Mouse (Mus musculus) CH12.LX (cell line): ENCODE results near the gene Cacna1i. TPM values are rescaled to one million over a fixed set of nuclear protein-coding genes. Genes with fewer than 3 reads are reported as not detected.

Experiments used
- DNase-seq: peaks from one replicate; pipeline ENCODE4 v3.0.0-alpha.2; 2013; ENCODE audit errors: extremely low read depth
- H3K27ac ChIP-seq: 2 replicates; pipeline ENCODE4 v1.5.1; 2012; ENCODE audit warnings: low read depth, mild to moderate bottlenecking, control low read depth, moderate library complexity; ENCODE audit not compliant: insufficient read depth
- H3K27me3 ChIP-seq: replicated peaks from 2 replicates; pipeline ENCODE3; 2012; ENCODE audit warnings: inconsistent platforms
- H3K36me3 ChIP-seq, 2 experiments: replicated peaks in 1 of 2; 2 replicates each; pipeline versions ENCODE3 to v1.6.1; 2012; ENCODE audit warnings: inconsistent platforms in 1 of 2, low read length in 1 of 2, mild to moderate bottlenecking in 1 of 2, mixed read lengths in 1 of 2, moderate library complexity in 1 of 2; ENCODE audit not compliant: control insufficient read depth in 1 of 2, insufficient read depth in 1 of 2
- H3K4me1 ChIP-seq, 2 experiments: 2 replicates each; pipeline ENCODE4 v1.6.1; 2012; ENCODE audit warnings: inconsistent platforms in 1 of 2, moderate library complexity in 1 of 2; ENCODE audit not compliant: insufficient read depth in 2 of 2, control insufficient read depth in 1 of 2
- H3K4me2 ChIP-seq: 2 replicates; pipeline ENCODE4 v1.6.1; 2012; ENCODE audit warnings: low read depth, mild to moderate bottlenecking, control low read depth; ENCODE audit not compliant: poor library complexity, insufficient read depth, severe bottlenecking
- H3K4me3 ChIP-seq, 3 experiments: fragments of 150-350 bp in 1 of 3; sonication (generic) in 1 of 3; replicated peaks in 1 of 3; 2 replicates each; pipeline versions ENCODE3 to v1.5.1; 2011 to 2012; ENCODE audit warnings: low read depth in 2 of 3, low read length in 2 of 3, mild to moderate bottlenecking in 2 of 3, moderate library complexity in 2 of 3, control low read depth in 1 of 3, improper control_type of control experiment in 1 of 3, inconsistent platforms in 1 of 3, mixed read lengths in 1 of 3; ENCODE audit not compliant: poor library complexity in 1 of 3
- H3K79me2 ChIP-seq: replicated peaks from 2 replicates; pipeline ENCODE4 v1.6.1; 2012; ENCODE audit warnings: mild to moderate bottlenecking, moderate library complexity; ENCODE audit not compliant: control insufficient read depth, poor library complexity, insufficient read depth, severe bottlenecking; ENCODE audit errors: extremely low read depth
- H3K9ac ChIP-seq: 2 replicates; pipeline ENCODE4 v1.6.1; 2012; ENCODE audit warnings: low read depth, mild to moderate bottlenecking, control low read depth, moderate library complexity; ENCODE audit not compliant: insufficient read depth
- H3K9me3 ChIP-seq: replicated peaks from 2 replicates; pipeline ENCODE3; 2012; ENCODE audit warnings: low read length, inconsistent platforms, mixed read lengths
- CHD1 ChIP-seq: IDR thresholded peaks from 2 replicates; pipeline ENCODE4 v1.6.1; 2012; ENCODE audit warnings: low read depth, low read length, improper control_type of control experiment, inconsistent platforms
- CTCF ChIP-seq, 2 experiments: IDR thresholded peaks in 1 of 2; conservative IDR thresholded peaks in 1 of 2; 2 replicates each; pipeline ENCODE4 v1.5.1; 2011 to 2012; ENCODE audit warnings: low read depth in 2 of 2, low read length in 2 of 2, improper control_type of control experiment in 1 of 2, inconsistent platforms in 1 of 2, mild to moderate bottlenecking in 1 of 2, moderate library complexity in 1 of 2
- ELF1 ChIP-seq: IDR thresholded peaks from 2 replicates; pipeline ENCODE4 v1.6.1; 2014; ENCODE audit warnings: low read depth, mild to moderate bottlenecking, inconsistent platforms, low read length, improper control_type of control experiment
- EP300 ChIP-seq: IDR thresholded peaks from 2 replicates; pipeline ENCODE4 v1.6.1; 2011; ENCODE audit warnings: low read length, improper control_type of control experiment
- ETS1 ChIP-seq: conservative IDR thresholded peaks from 2 replicates; pipeline ENCODE4 v1.6.1; 2012; ENCODE audit warnings: low read depth, mild to moderate bottlenecking, inconsistent platforms, low read length, improper control_type of control experiment, moderate library complexity
- IRF4 ChIP-seq: IDR thresholded peaks from 2 replicates; pipeline ENCODE4 v1.6.1; 2014; ENCODE audit warnings: low read depth, mild to moderate bottlenecking, inconsistent platforms, low read length, improper control_type of control experiment
- JUN ChIP-seq: IDR thresholded peaks from 2 replicates; pipeline ENCODE4 v1.6.1; 2011; ENCODE audit warnings: low read depth, mild to moderate bottlenecking, low read length, improper control_type of control experiment, moderate library complexity; ENCODE audit not compliant: insufficient read depth
- MAFK ChIP-seq: IDR thresholded peaks from 2 replicates; pipeline ENCODE4 v1.6.1; 2011; ENCODE audit warnings: low read length, improper control_type of control experiment; ENCODE audit not compliant: insufficient replicate concordance
- MAX ChIP-seq: IDR thresholded peaks from 2 replicates; pipeline ENCODE4 v1.6.1; 2011; ENCODE audit warnings: low read length, improper control_type of control experiment
- MAZ ChIP-seq: IDR thresholded peaks from 2 replicates; pipeline ENCODE4 v1.6.1; 2012; ENCODE audit warnings: low read depth, mild to moderate bottlenecking, inconsistent platforms, low read length, improper control_type of control experiment, moderate library complexity
- MEF2A ChIP-seq: IDR thresholded peaks from 2 replicates; pipeline ENCODE4 v1.6.1; 2014; ENCODE audit warnings: low read depth, mild to moderate bottlenecking, inconsistent platforms, low read length, improper control_type of control experiment, borderline replicate concordance
- MXI1 ChIP-seq: IDR thresholded peaks from 2 replicates; pipeline ENCODE4 v1.6.1; 2011; ENCODE audit warnings: mild to moderate bottlenecking, low read depth, low read length, improper control_type of control experiment
- PAX5 ChIP-seq: IDR thresholded peaks from 2 replicates; pipeline ENCODE4 v1.6.1; 2012; ENCODE audit warnings: low read length, inconsistent platforms, mixed read lengths
- POLR2A ChIP-seq: IDR thresholded peaks from 2 replicates; pipeline ENCODE4 v1.6.1; 2011; ENCODE audit warnings: low read depth, mild to moderate bottlenecking, improper control_type of control experiment, low read length
- RAD21 ChIP-seq: IDR thresholded peaks from 2 replicates; pipeline ENCODE4 v1.6.1; 2011; ENCODE audit warnings: low read depth, mild to moderate bottlenecking, low read length, improper control_type of control experiment, moderate library complexity
- RCOR1 ChIP-seq: conservative IDR thresholded peaks from 2 replicates; pipeline ENCODE4 v1.6.1; 2012; ENCODE audit warnings: low read depth, mild to moderate bottlenecking, inconsistent platforms, low read length, improper control_type of control experiment
- SMC3 ChIP-seq: IDR thresholded peaks from 2 replicates; pipeline ENCODE4 v1.6.1; 2011; ENCODE audit warnings: low read depth, low read length, improper control_type of control experiment
- TBP ChIP-seq: conservative IDR thresholded peaks from 2 replicates; pipeline ENCODE4 v1.6.1; 2011; ENCODE audit warnings: low read depth, low read length, improper control_type of control experiment
- UBTF ChIP-seq: IDR thresholded peaks from 2 replicates; pipeline ENCODE4 v1.6.1; 2012; ENCODE audit warnings: low read depth, mild to moderate bottlenecking, inconsistent platforms, low read length, improper control_type of control experiment, moderate library complexity
- USF1 ChIP-seq: IDR thresholded peaks from 2 replicates; pipeline ENCODE4 v1.6.1; 2014; ENCODE audit warnings: low read depth, mild to moderate bottlenecking, inconsistent platforms, low read length, improper control_type of control experiment
- USF2 ChIP-seq: conservative IDR thresholded peaks from 2 replicates; pipeline ENCODE4 v1.6.1; 2011; ENCODE audit warnings: low read depth, low read length, improper control_type of control experiment
- ZKSCAN1 ChIP-seq: IDR thresholded peaks from 2 replicates; pipeline ENCODE4 v1.6.1; 2012; ENCODE audit warnings: low read depth, inconsistent platforms, low read length, improper control_type of control experiment, borderline replicate concordance
- ZMIZ1 ChIP-seq: IDR thresholded peaks from 2 replicates; pipeline ENCODE4 v1.6.1; 2012; ENCODE audit warnings: low read depth, mild to moderate bottlenecking, inconsistent platforms, low read length, improper control_type of control experiment
- ZNF384 ChIP-seq: IDR thresholded peaks from 2 replicates; pipeline ENCODE4 v1.6.1; 2012; ENCODE audit warnings: low read depth, low read length, improper control_type of control experiment, inconsistent platforms
- dilution Hi-C: fragments of 300-500 bp; cut with MboI; formaldehyde crosslinking; loops from 2 replicates; pipeline ENCODE4 v1.14.3; 2020; ENCODE audit warnings: low sequenced_read_pairs; ENCODE audit not compliant: extremely low pct_unique_long_range_greater_than_20kb, extremely low pct_ligation_motif_present
- in situ Hi-C: fragments of 300-500 bp; cut with MboI; formaldehyde crosslinking; loops from 3 replicates; pipeline ENCODE4 v1.14.3; 2019; ENCODE audit warnings: low sequenced_read_pairs, low pct_ligation_motif_present, low pct_unique_long_range_greater_than_20kb, mixed read lengths
- polyA plus RNA-seq: library from polyadenylated mRNA; unstranded; fragments of >175 nt; gene quantifications from 2 replicates; pipeline ENCODE4 v1.2.1, GENCODE M21; 2012; ENCODE audit warnings: low read depth; ENCODE audit not compliant: insufficient read length
- total RNA-seq, 2 experiments: library from RNA; depleted of rRNA; stranded (reverse); fragments of 300-350 nt in 1 of 2; fragments of >200 nt in 1 of 2; gene quantifications; 2 replicates each; pipeline ENCODE4 v1.2.3; 2012 to 2014

The Cacna1i gene
- total and polyA plus RNA-seq, 3 experiments, result under 0.01 TPM; not detected in 2

DNA sequence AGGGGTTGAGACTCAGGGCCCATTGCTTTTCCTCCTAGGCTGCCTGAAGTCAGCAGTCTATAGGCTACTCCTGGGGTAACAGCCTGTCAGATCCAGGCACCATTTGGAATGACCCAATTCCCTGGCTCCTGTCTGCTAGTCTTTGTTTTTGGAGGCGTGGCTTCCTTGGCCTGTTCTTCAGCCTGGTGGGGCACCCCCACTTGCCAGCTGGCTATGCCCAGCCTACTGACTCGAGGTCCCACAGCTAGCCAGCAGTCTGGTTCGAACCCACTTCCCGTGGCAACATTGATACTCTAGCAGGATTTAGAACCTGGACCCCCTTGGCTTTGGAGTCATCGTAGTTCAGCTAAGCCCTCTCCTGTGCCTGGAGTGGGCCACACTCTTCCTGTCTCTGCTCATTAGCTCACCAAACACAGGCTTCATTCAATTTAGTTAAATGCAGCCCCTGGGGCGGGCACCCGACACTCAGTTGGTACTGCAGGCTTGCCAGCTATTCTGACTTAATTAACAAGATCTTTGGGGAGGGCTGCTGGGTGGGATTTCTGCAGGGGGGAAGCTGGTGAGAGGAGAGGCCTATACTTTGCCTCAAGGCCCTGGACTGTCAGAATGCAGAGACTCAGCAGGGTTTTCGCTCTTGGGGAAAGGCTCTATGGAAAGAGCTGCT lies 75.6 kb downstream of the Cacna1i start:
- no peak for DNase-seq
- dilution Hi-C loops, result no loop called here
- H3K79me2 ChIP-seq, result no peaks in the 10 kb centered on the region
- no peak overlapping the region for H3K4me3 ChIP-seq
- H3K9ac ChIP-seq, result no peak overlapping the region
- H3K27me3 ChIP-seq, result peaks cover 86% of the 10 kb centered on the region
- H3K9me3 ChIP-seq, result no peaks in the 10 kb centered on the region
- no peaks in the 10 kb centered on the region for H3K36me3 ChIP-seq
- no peak overlapping the region for H3K4me2 ChIP-seq
- in situ Hi-C loops, result no loop called here
- no peak for TF ChIP-seq ELF1
- TF ChIP-seq MAZ, result no peak
- TF ChIP-seq MAFK, result no peak
- no peak for TF ChIP-seq ZNF384
- TF ChIP-seq POLR2A, result no peak
- H3K4me1 ChIP-seq, result peaks cover 0 to 7% of the 10 kb centered on the region in 2 experiments; a peak in 2 of 4 replicates
- no peak overlapping the region for H3K27ac ChIP-seq

DNA sequence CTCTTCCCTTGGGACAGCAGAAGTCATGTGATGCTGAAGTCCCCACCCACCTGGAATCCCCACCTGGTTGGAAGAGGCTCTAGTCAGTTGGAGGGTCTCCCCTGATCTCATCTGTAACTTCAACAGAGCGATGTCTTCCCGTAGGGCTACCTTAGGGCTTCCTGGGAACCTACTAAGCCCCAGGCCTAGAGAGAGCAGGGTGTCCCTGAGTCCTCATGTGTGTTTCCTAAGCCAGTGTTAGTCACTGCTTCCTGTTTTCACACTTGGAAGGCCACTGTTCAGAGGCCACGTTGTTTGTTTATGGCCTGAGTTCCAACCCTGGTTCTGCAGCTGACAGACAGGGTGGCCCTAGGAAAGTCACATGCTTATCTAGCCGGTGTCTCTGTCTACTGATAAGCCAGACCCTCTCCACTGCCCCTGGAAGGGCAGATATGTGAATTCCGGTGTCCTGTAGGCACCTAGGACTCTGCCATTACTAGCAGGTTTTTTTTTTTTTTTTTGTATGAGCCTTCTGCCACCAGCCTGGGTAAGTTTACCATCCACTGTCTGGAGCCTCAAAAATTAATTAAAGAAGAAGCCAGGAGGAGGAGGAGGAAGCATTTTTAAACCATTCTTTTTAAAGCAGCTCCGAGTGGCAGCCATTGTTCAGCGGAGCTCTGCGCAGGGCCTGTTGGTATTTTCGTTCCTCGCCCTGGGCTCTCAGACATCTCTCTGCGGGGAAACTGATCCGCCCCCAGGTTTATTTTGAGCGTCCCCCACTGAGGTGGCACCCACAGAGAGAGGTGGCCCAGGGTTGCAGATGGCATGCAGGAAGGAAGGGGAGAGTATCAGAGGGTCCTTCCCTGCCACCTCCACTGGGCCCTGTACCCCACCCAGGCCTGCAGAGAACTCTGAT lies 77.0 kb downstream of the Cacna1i start:
- in situ Hi-C loops (no loop called here), dilution Hi-C loops (no loop called here)
- peaks cover 82% of the 10 kb centered on the region for H3K27me3 ChIP-seq

DNA sequence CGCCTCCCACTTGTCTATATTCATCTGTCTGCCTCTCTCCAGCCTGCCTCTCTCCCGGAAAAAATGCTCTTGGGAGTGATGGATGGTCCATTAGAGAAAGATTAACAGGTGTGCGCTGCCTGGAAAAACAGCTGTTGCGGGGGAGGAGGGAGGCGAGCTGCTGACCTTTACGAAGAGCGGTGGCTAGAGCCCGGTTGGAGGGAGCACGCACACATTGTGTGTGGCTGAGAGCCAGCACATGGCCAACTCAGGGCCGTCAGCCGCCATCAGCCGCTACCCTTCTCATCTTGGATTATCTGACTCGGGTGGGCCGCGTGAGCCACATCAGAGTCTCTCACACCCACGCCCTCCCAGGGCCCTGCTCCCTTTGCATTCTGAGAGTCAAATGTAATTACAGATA lies 79.9 kb downstream of the Cacna1i start:
- no peak for DNase-seq
- no peak overlapping the region for H3K9ac ChIP-seq
- H3K4me3 ChIP-seq, result no peak overlapping the region
- no peaks in the 10 kb centered on the region for H3K36me3 ChIP-seq
- no peaks in the 10 kb centered on the region for H3K9me3 ChIP-seq
- dilution Hi-C loops (no loop called here), in situ Hi-C loops (no loop called here)
- no peak overlapping the region for H3K4me2 ChIP-seq
- peaks cover 78% of the 10 kb centered on the region for H3K27me3 ChIP-seq
- TF ChIP-seq MAFK (no peak), SMC3 (no peak), CTCF (conservative IDR thresholded peaks at IDR 0.05 in 1 of 2, IDR thresholded peaks at IDR 0.05 in 1 of 2; ENCODE audit: low read depth in 2 of 2, low read length in 2 of 2) (no peak), MXI1 (no peak), RAD21 (no peak), RCOR1 (no peak), PAX5 (no peak), MEF2A (no peak), JUN (no peak)
- peaks cover 0 to 7% of the 10 kb centered on the region in 2 experiments; a peak in 2 of 4 replicates for H3K4me1 ChIP-seq
- H3K27ac ChIP-seq, result no peak overlapping the region
- no peaks in the 10 kb centered on the region for H3K79me2 ChIP-seq

More for the DNA sequence above, 77.0 kb downstream of the Cacna1i start:
- no peak for TF ChIP-seq TBP
- no peak for TF ChIP-seq USF2
- no peak for TF ChIP-seq ZMIZ1
- no peak for TF ChIP-seq USF1
- TF ChIP-seq ZKSCAN1, result no peak
- TF ChIP-seq CHD1, result no peak
- TF ChIP-seq JUN, result no peak
- no peak for TF ChIP-seq EP300
- no peak for TF ChIP-seq MAX
- TF ChIP-seq MAFK, result no peak
- TF ChIP-seq MXI1, result no peak
- no peak for TF ChIP-seq ETS1
- TF ChIP-seq UBTF, result no peak
- no peak for TF ChIP-seq IRF4
- TF ChIP-seq RAD21, result no peak
- TF ChIP-seq, all 38 proteins: peak for 0
- H3K4me2 ChIP-seq, result no peak overlapping the region
- no peak for DNase-seq
- no peak overlapping the region for H3K9ac ChIP-seq
- H3K4me1 ChIP-seq, result peaks cover 0 to 7% of the 10 kb centered on the region in 2 experiments; a peak in 2 of 4 replicates
- no peaks in the 10 kb centered on the region for H3K79me2 ChIP-seq
- no peak overlapping the region for H3K27ac ChIP-seq
- no peak overlapping the region for H3K4me3 ChIP-seq
- H3K9me3 ChIP-seq, result no peaks in the 10 kb centered on the region
- H3K36me3 ChIP-seq, result no peaks in the 10 kb centered on the region
